In genomic region chr7:63914891-63915290, GRCm38 (mm10) we compare ENCODE assay signal across 30 mouse cellular contexts. TPM values are rescaled to one million over a fixed set of nuclear protein-coding genes. Genes with fewer than 3 reads are reported as not detected.
A peak's percentile ranks its signal among the peaks of the same experiment; 100 is the strongest.
DNase-seq lines count a peak whose midpoint lies in the region; ATAC-seq and TF ChIP-seq lines count a peak whose summit lies in the region.
"Had no signal": no experiment of that assay in that cellular context is flagged by ENCODE, and none has a peak within 500 bp of the region (broad histone marks: within the 10 kb centered on the region; RNA-seq: fewer than 3 reads in every experiment).

No protein-coding gene starts in this region.

- H3K9ac ChIP-seq in heart, adult 2 months (ENCODE audit: low read depth, low read length): no peak overlapping the region
- no peak overlapping the region for H3K9ac ChIP-seq in liver, adult 2 months (ENCODE audit: low read depth, low read length)
- no peak overlapping the region for H3K9ac ChIP-seq in liver, embryonic 12.5 days
- H3K9ac ChIP-seq: hindbrain, embryonic 14.5 days; limb, embryonic 13.5 days had no signal

- ATAC-seq in liver, embryonic 12.5 days: no peak
- ATAC-seq: CD4-positive, CD25-positive, alpha-beta regulatory T cell, adult 4 months; forebrain, embryonic 16.5 days; inflammation-experienced regulatory T-cells, adult 6 months had no signal

- H3K27ac ChIP-seq in heart, adult 2 months: peak overlapping the region; percentile 97
- H3K27ac ChIP-seq in liver, adult 2 months (replicated peaks; ENCODE audit: insufficient read depth, low read depth, low read length): peak overlapping the region; percentile 99
- no peak overlapping the region for H3K27ac ChIP-seq in liver, embryonic 12.5 days
- peak overlapping the region; percentile 60 for H3K27ac ChIP-seq in spleen, adult 2 months (ENCODE audit: insufficient read depth, low read length)
- H3K27ac ChIP-seq: hindbrain, embryonic 14.5 days had no signal

- H3K9me3 ChIP-seq in liver, embryonic 12.5 days (replicated peaks): no peaks in the 10 kb centered on the region
- H3K9me3 ChIP-seq: forebrain, embryonic 10.5 days; limb, embryonic 13.5 days had no signal

- 84% methylated on average over 2 of the region's 2 CpGs for WGBS in heart, adult 2 months
- 100% methylated on average over 2 of the region's 2 CpGs for WGBS in liver, adult 2 months
- 83% methylated on average over 2 of the region's 2 CpGs for WGBS in liver, embryonic 12.5 days (ENCODE audit: insufficient replicate concordance)
- 96% methylated on average over 2 of the region's 2 CpGs for WGBS in spleen, adult 2 months

- intact Hi-C loops in heart, adult 2 months (cut with DNase I): no loop called here

- H3K4me3 ChIP-seq in heart, adult 2 months: no peak overlapping the region
- no peak overlapping the region for H3K4me3 ChIP-seq in liver, adult 2 months (ENCODE audit: insufficient read depth, low read depth, low read length)
- no peak overlapping the region for H3K4me3 ChIP-seq in liver, embryonic 12.5 days
- H3K4me3 ChIP-seq in spleen, adult 2 months (ENCODE audit: extremely low read depth, insufficient read depth, insufficient read length): no peak overlapping the region
- H3K4me3 ChIP-seq: forebrain, embryonic 10.5 days; limb, embryonic 13.5 days had no signal

- no peak for TF ChIP-seq POLR2A in heart, adult 2 months (IDR thresholded peaks at IDR 0.05; ENCODE audit: insufficient read depth, low read depth, low read length)
- no peak for TF ChIP-seq POLR2A in liver, adult 2 months (IDR thresholded peaks at IDR 0.05; ENCODE audit: extremely low read depth, insufficient read depth, low read length)
- TF ChIP-seq POLR2A in spleen, adult 2 months (IDR thresholded peaks at IDR 0.05; ENCODE audit: low read depth, low read length): no peak

- no peak overlapping the region for H3K4me2 ChIP-seq in liver, embryonic 12.5 days
- H3K4me2 ChIP-seq: hindbrain, embryonic 14.5 days; limb, embryonic 13.5 days; midbrain, embryonic 11.5 days had no signal

- peaks cover 37% of the 10 kb centered on the region for H3K36me3 ChIP-seq in heart, adult 2 months (ENCODE audit: control insufficient read depth, insufficient read depth, low read length)
- no peaks in the 10 kb centered on the region for H3K36me3 ChIP-seq in liver, adult 2 months (ENCODE audit: control insufficient read depth, insufficient read depth, low read length)
- peaks cover 8% of the 10 kb centered on the region; the same call in 1 of the 2 replicates for H3K36me3 ChIP-seq in liver, embryonic 12.5 days
- no peaks in the 10 kb centered on the region for H3K36me3 ChIP-seq in spleen, adult 2 months (ENCODE audit: control insufficient read depth, insufficient read depth, low read length)

- H3K4me1 ChIP-seq in heart, adult 2 months (ENCODE audit: control insufficient read depth, insufficient read depth, low read length): peaks cover 82% of the 10 kb centered on the region
- peaks cover 75% of the 10 kb centered on the region for H3K4me1 ChIP-seq in liver, adult 2 months (ENCODE audit: control insufficient read depth, insufficient read depth, low read length)
- peaks cover 90% of the 10 kb centered on the region for H3K4me1 ChIP-seq in liver, embryonic 12.5 days
- H3K4me1 ChIP-seq in spleen, adult 2 months (ENCODE audit: control insufficient read depth, insufficient read depth, insufficient read length): peaks cover 73% of the 10 kb centered on the region

- H3K27me3 ChIP-seq in heart, adult 2 months (ENCODE audit: control insufficient read depth, insufficient read depth, low read length): no peaks in the 10 kb centered on the region
- H3K27me3 ChIP-seq in liver, adult 2 months (ENCODE audit: control insufficient read depth, insufficient read depth, low read length): no peaks in the 10 kb centered on the region
- no peaks in the 10 kb centered on the region for H3K27me3 ChIP-seq in liver, embryonic 12.5 days (replicated peaks)
- no peaks in the 10 kb centered on the region for H3K27me3 ChIP-seq in spleen, adult 2 months (ENCODE audit: control insufficient read depth, insufficient read depth, low read length)
- H3K27me3 ChIP-seq: limb, embryonic 13.5 days had no signal

- no peak for TF ChIP-seq EP300 in heart, adult 2 months (IDR thresholded peaks at IDR 0.05; ENCODE audit: insufficient read depth, low read depth, low read length)

- no peak for TF ChIP-seq CTCF in heart, adult 2 months (IDR thresholded peaks at IDR 0.05)
- TF ChIP-seq CTCF in liver, adult 2 months (IDR thresholded peaks at IDR 0.05; ENCODE audit: low read depth, low read length): no peak
- TF ChIP-seq CTCF in spleen, adult 2 months (IDR thresholded peaks at IDR 0.05; ENCODE audit: extremely low read depth, insufficient read depth, insufficient read length, insufficient replicate concordance): no peak

- peaks cover 6% of the 10 kb centered on the region for H3K79me2 ChIP-seq in heart, adult 2 months (replicated peaks; ENCODE audit: control insufficient read depth, insufficient read depth, low read length)
- H3K79me2 ChIP-seq in liver, adult 2 months (ENCODE audit: control insufficient read depth, insufficient read depth, low read length): peaks cover 61% of the 10 kb centered on the region

- no peak for DNase-seq in heart, adult 2 months
- DNase-seq in heart, adult 9 months (ENCODE audit: low spot score in 2 of 2): no peak
- no peak for DNase-seq in liver, adult 2 months (ENCODE audit: extremely low read depth, low read depth, low spot score)
- DNase-seq in spleen, adult 2 months (ENCODE audit: low read depth in 1 of 2, low spot score in 2 of 2): no peak
- no peak for DNase-seq in spleen, postnatal 4 days (ENCODE audit: low spot score in 2 of 2)
- no peak for DNase-seq in right cerebral cortex, postnatal 36 days (ENCODE audit: low spot score in 2 of 2)
- DNase-seq: adrenal gland, postnatal 36 days; cerebellum, adult 18-20 months; cerebellum, postnatal 14 days; gastrocnemius, postnatal 25 days; heart, postnatal 4 days had no signal

RNA-seq across cellular contexts. Expression of gene E030018B13Rik, which starts 1.8 kb away (rescaled TPM):
- total RNA-seq in heart, adult 2 months (2021): not detected
- not detected in 2 replicates for polyA plus RNA-seq in heart, adult 2 months (2012; rRNA removed)
- total RNA-seq in liver, adult 2 months (2014; rRNA removed): 0.09 TPM in 1 of 2 replicates, not detected in the other
- not detected in 2 replicates for polyA plus RNA-seq in liver, adult 2 months (2012; rRNA removed)
- polyA plus RNA-seq in liver, embryonic 12.5 days (2016; fragmentation: Nextera tagmentation; extraction: Ambion mirVana): not detected in 2 replicates
- not detected in 2 replicates for polyA plus RNA-seq in spleen, adult 2 months (2012; rRNA removed)
- total RNA-seq: adrenal gland, adult 18-20 months; adrenal gland, postnatal 36 days; ES-E14; gastrocnemius, postnatal 25 days; heart, adult 8-10 months; heart, postnatal 4 days; layer of hippocampus, adult 8-10 months; left cerebral cortex, adult 18-20 months; left cerebral cortex, postnatal 25 days; megakaryocyte progenitor cell, adult 5-6 weeks; midbrain, postnatal 0 days had no signal
- polyA plus RNA-seq: CD4-positive, CD25-positive, alpha-beta regulatory T cell, adult 4 months; embryonic facial prominence, embryonic 11.5 days; forebrain, embryonic 10.5 days; hindbrain, embryonic 14.5 days; midbrain, postnatal 0 days; testis, adult 2 months; urinary bladder, adult 2 months had no signal

RNA-seq across cellular contexts. Expression of gene Klf13, which starts 23.8 kb away (rescaled TPM):
- 10 to 100 TPM; 50.0 to 54.6 TPM for total RNA-seq in heart, adult 2 months (2021)
- polyA plus RNA-seq in heart, adult 2 months (2012; rRNA removed): 21.6 and 24.6 TPM in 2 replicates
- 26.2 and 26.4 TPM in 2 replicates for total RNA-seq in liver, adult 2 months (2014; rRNA removed)
- 14.1 and 19.8 TPM in 2 replicates for polyA plus RNA-seq in liver, adult 2 months (2012; rRNA removed)
- polyA plus RNA-seq in liver, embryonic 12.5 days (2016; fragmentation: Nextera tagmentation; extraction: Ambion mirVana): 17.7 and 20.8 TPM in 2 replicates
- 72.0 and 89.0 TPM in 2 replicates for polyA plus RNA-seq in spleen, adult 2 months (2012; rRNA removed)
